In the genomic region with DNA sequence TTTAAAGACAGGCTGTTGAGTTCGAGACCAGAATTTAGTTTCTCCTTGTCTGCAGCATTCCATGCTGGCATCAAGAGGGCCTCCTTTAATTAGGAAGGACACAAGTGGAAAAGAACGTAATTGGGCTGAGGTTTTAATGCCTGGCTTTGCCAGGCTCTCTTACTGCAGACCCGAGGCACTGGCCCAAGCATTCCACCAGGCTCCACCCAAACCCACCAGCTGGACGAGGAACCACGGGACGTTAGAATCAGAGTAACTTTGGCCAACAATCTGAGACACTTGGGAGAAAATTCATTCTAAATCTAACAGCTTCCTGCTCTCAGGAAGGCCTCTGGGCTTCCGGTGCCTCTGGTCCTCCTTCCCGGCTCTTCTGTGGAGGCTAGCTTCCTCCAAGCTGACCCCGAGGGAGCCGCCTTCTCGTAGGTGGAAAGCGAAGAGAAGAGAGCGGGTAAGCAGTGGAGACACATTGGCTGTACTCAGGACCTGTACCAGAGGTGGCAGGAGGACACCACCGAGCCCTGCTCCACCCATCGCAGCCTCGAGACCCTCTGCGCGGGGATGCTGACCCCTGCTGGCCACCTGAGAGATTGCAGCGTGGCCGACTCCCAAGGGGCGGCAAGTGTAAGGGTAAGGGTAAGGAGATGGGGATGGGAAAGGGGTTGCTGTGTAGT, we compare ENCODE assay signal across 8 mouse cellular contexts.
A peak's percentile ranks its signal among the peaks of the same experiment; 100 is the strongest.
DNase-seq lines count a peak whose midpoint lies in the region; ATAC-seq and TF ChIP-seq lines count a peak whose summit lies in the region.

No protein-coding gene starts in this region.

- H3K27ac ChIP-seq in ES-E14 (ENCODE audit: insufficient read depth, low read depth, low read length, poor library complexity, severe bottlenecking) = peak overlapping the region; percentile 86
- no peak overlapping the region for H3K27ac ChIP-seq in forebrain, postnatal 0 days (ENCODE audit: low read depth, low read length)
- peak overlapping the region; percentile 66 for H3K27ac ChIP-seq in lung, embryonic 15.5 days
- H3K27ac ChIP-seq in olfactory bulb, adult 2 months (ENCODE audit: insufficient read depth, low read depth, low read length) = no peak overlapping the region
- no peak overlapping the region for H3K27ac ChIP-seq in thymus, adult 2 months (ENCODE audit: control insufficient read depth, insufficient read depth, low read length)

- H3K9me3 ChIP-seq in ES-E14 (ENCODE audit: control insufficient read depth, insufficient read depth, low read depth, low read length) = no peaks in the 10 kb centered on the region
- no peaks in the 10 kb centered on the region for H3K9me3 ChIP-seq in forebrain, postnatal 0 days (ENCODE audit: low read length)
- H3K9me3 ChIP-seq in lung, embryonic 15.5 days = no peaks in the 10 kb centered on the region

- no peaks in the 10 kb centered on the region for H3K27me3 ChIP-seq in forebrain, postnatal 0 days (ENCODE audit: insufficient read depth, low read length)
- H3K27me3 ChIP-seq in lung, embryonic 15.5 days = no peaks in the 10 kb centered on the region
- no peaks in the 10 kb centered on the region for H3K27me3 ChIP-seq in thymus, adult 2 months (ENCODE audit: control insufficient read depth, insufficient read depth, low read length)

- no peak for DNase-seq in ES-E14 (ENCODE audit: low read depth, low spot score)
- DNase-seq in cerebellum, adult 11-12 months = peak; percentile 68
- DNase-seq in forebrain, postnatal 0 days = peak; percentile 89
- peak; percentile 94 for DNase-seq in heart, postnatal 4 days
- DNase-seq in layer of hippocampus, adult 9-10 months (ENCODE audit: low spot score) = peak; percentile 73
- DNase-seq in thymus, adult 2 months = peak; percentile 88

- peak; percentile 100 for TF ChIP-seq CTCF in forebrain, postnatal 0 days (IDR thresholded peaks at IDR 0.05; ENCODE audit: low read depth)
- TF ChIP-seq CTCF in olfactory bulb, adult 2 months (IDR thresholded peaks at IDR 0.05; ENCODE audit: insufficient read depth, low read depth, low read length) = peak; percentile 98
- TF ChIP-seq CTCF in thymus, adult 2 months (IDR thresholded peaks at IDR 0.05; ENCODE audit: borderline replicate concordance, control insufficient read depth, extremely low read depth, insufficient read depth, low read length, poor library complexity) = peak; percentile 97

- H3K9ac ChIP-seq in ES-E14 (ENCODE audit: insufficient read depth, low read depth, low read length, poor library complexity, severe bottlenecking) = peak overlapping the region; percentile 77
- H3K9ac ChIP-seq in forebrain, postnatal 0 days = peak overlapping the region; percentile 51
- H3K9ac ChIP-seq in lung, embryonic 15.5 days = peak overlapping the region; percentile 38

- H3K4me3 ChIP-seq in ES-E14 (ENCODE audit: insufficient read depth in 1 of 2, low read depth in 1 of 2, low read length in 2 of 2, poor library complexity in 1 of 2, severe bottlenecking in 1 of 2) = peak overlapping the region; percentile 40 to 51
- peak overlapping the region; percentile 32 for H3K4me3 ChIP-seq in forebrain, postnatal 0 days (ENCODE audit: low read depth, low read length)
- peak overlapping the region; percentile 38 for H3K4me3 ChIP-seq in lung, embryonic 15.5 days
- peak overlapping the region; percentile 42 for H3K4me3 ChIP-seq in olfactory bulb, adult 2 months (ENCODE audit: insufficient read depth, low read depth, low read length)
- peak overlapping the region; percentile 38 for H3K4me3 ChIP-seq in thymus, adult 2 months (ENCODE audit: control insufficient read depth, insufficient read depth, low read length)

- in situ Hi-C loops in ES-E14 (cut with MboI; ENCODE audit: low sequenced_read_pairs in 2 of 2, unreplicated experiment in 2 of 2) = loop anchor here in 1 of 2 experiments (5.0 kb wide), 1 partner anchor 300 kb away; no protein-coding TSS in a partner anchor

- H3K4me1 ChIP-seq in ES-E14 (ENCODE audit: control insufficient read depth in 2 of 2, insufficient read depth in 2 of 2, low read length in 2 of 2, poor library complexity in 1 of 2) = peaks cover 11 to 27% of the 10 kb centered on the region in 2 experiments
- peaks cover 4% of the 10 kb centered on the region; the same call in 1 of the 2 replicates for H3K4me1 ChIP-seq in forebrain, postnatal 0 days (ENCODE audit: insufficient read depth)
- H3K4me1 ChIP-seq in lung, embryonic 15.5 days = peaks cover 15% of the 10 kb centered on the region
- peaks cover 7% of the 10 kb centered on the region for H3K4me1 ChIP-seq in olfactory bulb, adult 2 months (ENCODE audit: control insufficient read depth, insufficient read depth, low read length)
- no peaks in the 10 kb centered on the region for H3K4me1 ChIP-seq in thymus, adult 2 months (replicated peaks; ENCODE audit: control insufficient read depth, insufficient read depth, low read length)

- ATAC-seq in forebrain, postnatal 0 days = peak; percentile 95
- peak; percentile 79 for ATAC-seq in lung, embryonic 15.5 days (ENCODE audit: borderline replicate concordance, extremely low read depth, low FRiP score, low TSS enrichment)

- no peaks in the 10 kb centered on the region; the same call in 1 of the 2 replicates for H3K36me3 ChIP-seq in ES-E14 (ENCODE audit: control insufficient read depth, insufficient read depth, low read length, poor library complexity, severe bottlenecking)
- no peaks in the 10 kb centered on the region for H3K36me3 ChIP-seq in forebrain, postnatal 0 days (ENCODE audit: insufficient read depth)
- H3K36me3 ChIP-seq in lung, embryonic 15.5 days = no peaks in the 10 kb centered on the region
- H3K36me3 ChIP-seq in thymus, adult 2 months (ENCODE audit: control insufficient read depth, insufficient read depth, low read length) = no peaks in the 10 kb centered on the region

- TF ChIP-seq POLR2A in olfactory bulb, adult 2 months (IDR thresholded peaks at IDR 0.05; ENCODE audit: insufficient read depth, low read depth, low read length) = no peak
- TF ChIP-seq POLR2A in thymus, adult 2 months (IDR thresholded peaks at IDR 0.05; ENCODE audit: control insufficient read depth, extremely low read depth, insufficient read depth, low read length, poor library complexity) = no peak

- peak overlapping the region; percentile 66 for H3K4me2 ChIP-seq in forebrain, postnatal 0 days (ENCODE audit: low read depth)
- H3K4me2 ChIP-seq in lung, embryonic 15.5 days = peak overlapping the region; percentile 69

- WGBS in forebrain, postnatal 0 days = 8% methylated on average over 21 of the region's 21 CpGs
- WGBS in lung, embryonic 15.5 days = 7% methylated on average over 21 of the region's 21 CpGs
- WGBS in olfactory bulb, adult 2 months = 12% methylated on average over 21 of the region's 21 CpGs
- WGBS in thymus, adult 2 months = 12% methylated on average over 21 of the region's 21 CpGs

TF ChIP-seq in ES-E14, 5 proteins besides CTCF, POLR2A, EP300 and RAD21:
- TF ChIP-seq HCFC1 (IDR thresholded peaks at IDR 0.05; ENCODE audit: borderline replicate concordance, insufficient read depth, low read length) (no peak), ZC3H11A (IDR thresholded peaks at IDR 0.05; ENCODE audit: borderline replicate concordance, low read depth, low read length) (peak; percentile 96)
TF ChIP-seq in ES-E14: peak in this region for 1.

Comparison
In these comparisons a context has a peak if more than half of its experiments do, and no peak if none do; other contexts are left out.
1. H3K27ac ChIP-seq: peak in ES-E14 (single experiment) and lung, embryonic 15.5 days (single experiment); none in forebrain, postnatal 0 days (single experiment), olfactory bulb, adult 2 months (single experiment) and thymus, adult 2 months (single experiment).
2. Peak in every context shown above with its lines, with median percentiles within 50 percentile points of each other: H3K4me3 ChIP-seq, H3K9ac ChIP-seq and CTCF ChIP-seq.